Mouse (Mus musculus): ENCODE data around the gene Grasp. TPM values are rescaled to one million over a fixed set of nuclear protein-coding genes. Genes with fewer than 3 reads are reported as not detected.

Gene Grasp
- polyA plus RNA-seq, 1 experiment from 2014 or later, result 10.7 TPM

DNA sequence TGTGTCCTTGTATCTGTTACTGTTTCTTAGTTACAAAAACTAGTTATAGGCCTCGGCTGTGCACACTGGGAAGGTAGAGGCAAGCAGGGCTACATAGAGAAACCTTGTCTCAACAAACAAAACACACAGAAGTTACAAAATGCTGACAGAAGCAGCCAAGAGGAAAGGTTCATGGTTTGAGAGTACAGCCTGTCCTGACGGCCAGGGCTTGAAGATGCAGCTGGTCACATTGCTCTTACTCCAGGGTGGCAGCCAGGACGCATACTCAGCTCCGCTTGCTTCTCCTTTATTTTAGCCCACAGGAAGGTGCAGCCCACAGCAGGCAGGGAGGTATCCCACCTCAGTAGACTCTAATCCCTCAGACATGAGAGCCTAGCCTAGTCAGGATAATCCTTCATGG, 8.0 kb upstream of the Grasp start:
- H3K27me3 ChIP-seq, result no peaks in the 10 kb centered on the region
- H3K4me3 ChIP-seq, result no peak overlapping the region
- H3K27ac ChIP-seq, result no peak overlapping the region
- no peak for ATAC-seq (ENCODE audit: insufficient number of reproducible peaks, insufficient read depth, low FRiP score, low TSS enrichment)
- H3K36me3 ChIP-seq, result peaks cover 24% of the 10 kb centered on the region
- H3K4me1 ChIP-seq, result peaks cover 11% of the 10 kb centered on the region
- no peaks in the 10 kb centered on the region for H3K9me3 ChIP-seq
- H3K9ac ChIP-seq, result no peak overlapping the region
- H3K4me2 ChIP-seq (replicated peaks), result no peak overlapping the region
- 79% methylated on average over 4 of the region's 4 CpGs for WGBS

DNA sequence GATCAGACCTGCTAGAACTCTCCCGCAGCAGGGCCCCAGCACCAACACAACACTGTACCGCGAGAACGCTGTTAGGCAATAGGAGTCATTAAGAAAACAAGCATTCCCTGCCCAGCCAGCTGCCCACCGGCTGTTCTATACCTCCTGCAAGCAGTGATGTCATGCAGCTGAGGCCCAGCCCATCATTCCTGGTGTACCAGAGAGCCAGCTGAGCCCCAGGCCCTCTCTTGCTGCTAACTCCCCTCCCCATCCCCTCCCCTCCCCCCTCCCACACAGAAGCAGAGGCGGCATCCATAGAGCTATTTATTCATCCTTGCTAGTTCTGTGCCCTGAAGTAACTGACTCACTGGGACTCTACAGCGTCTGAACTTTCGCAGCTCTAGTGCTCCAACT, 3.1 kb upstream of the Grasp start:
- H3K27me3 ChIP-seq, result no peaks in the 10 kb centered on the region
- 3% methylated on average over 8 of the region's 8 CpGs for WGBS
- H3K9me3 ChIP-seq, result no peaks in the 10 kb centered on the region
- peak; percentile 61 for ATAC-seq (ENCODE audit: insufficient number of reproducible peaks, insufficient read depth, low FRiP score, low TSS enrichment)
- H3K4me3 ChIP-seq, result no peak overlapping the region; the same call in 1 of the 2 replicates
- peak overlapping the region; percentile 44 for H3K4me2 ChIP-seq (replicated peaks)
- peaks cover 40% of the 10 kb centered on the region for H3K4me1 ChIP-seq
- no peaks in the 10 kb centered on the region for H3K36me3 ChIP-seq
- peak overlapping the region; percentile 25; the same call in 1 of the 2 replicates for H3K9ac ChIP-seq
- peak overlapping the region; percentile 86 for H3K27ac ChIP-seq

DNA sequence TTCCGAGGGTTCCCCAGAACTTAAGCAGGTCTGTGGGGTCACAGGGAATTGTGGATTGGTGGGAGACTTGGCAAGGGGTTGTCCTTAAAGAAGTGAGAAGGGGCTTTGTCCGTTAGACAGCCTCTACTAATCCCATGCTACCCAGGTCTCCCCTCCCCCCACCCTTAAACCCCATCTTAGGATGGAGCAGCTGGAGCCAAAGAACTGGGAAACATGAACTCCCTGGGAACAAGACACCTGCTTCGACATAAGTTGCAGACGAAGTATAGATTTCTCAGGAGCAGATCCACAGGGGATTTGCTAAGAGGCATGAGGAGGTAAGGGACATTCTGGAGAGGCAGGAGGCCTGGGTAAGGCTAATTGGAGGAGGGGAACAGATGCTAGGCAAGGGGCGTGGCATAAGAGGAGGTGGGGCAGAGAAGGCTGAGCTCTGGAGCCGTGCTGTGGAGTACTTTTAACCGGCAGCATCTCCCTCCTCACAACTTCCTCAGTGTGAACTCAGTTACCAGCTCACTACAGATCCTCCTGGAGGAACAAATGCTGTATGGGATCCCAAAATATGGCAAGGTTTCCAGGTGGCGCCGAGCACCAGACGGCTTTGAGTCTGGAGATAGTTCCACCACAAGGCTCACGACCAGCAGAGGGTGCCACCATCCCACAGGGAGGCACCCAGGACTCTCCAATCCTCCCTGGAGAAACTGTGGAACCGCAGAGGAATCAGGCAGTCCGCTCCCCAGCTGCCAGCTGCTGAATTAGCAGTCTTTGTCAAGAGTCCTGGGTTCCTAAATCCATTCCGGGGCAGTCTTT, 2.5 kb upstream of the Grasp start:
- no peaks in the 10 kb centered on the region for H3K9me3 ChIP-seq
- no peaks in the 10 kb centered on the region for H3K27me3 ChIP-seq
- peak overlapping the region; percentile 14; the same call in 1 of the 2 replicates for H3K4me3 ChIP-seq
- 1% methylated on average over 14 of the region's 14 CpGs for WGBS
- peak; percentile 41; the same call in 1 of the 2 replicates for ATAC-seq (ENCODE audit: insufficient number of reproducible peaks, insufficient read depth, low FRiP score, low TSS enrichment)
- H3K4me2 ChIP-seq (replicated peaks), result peak overlapping the region; percentile 44
- H3K9ac ChIP-seq, result peak overlapping the region; percentile 15
- peak overlapping the region; percentile 86 for H3K27ac ChIP-seq
- no peaks in the 10 kb centered on the region for H3K36me3 ChIP-seq
- H3K4me1 ChIP-seq, result peaks cover 43% of the 10 kb centered on the region

DNA sequence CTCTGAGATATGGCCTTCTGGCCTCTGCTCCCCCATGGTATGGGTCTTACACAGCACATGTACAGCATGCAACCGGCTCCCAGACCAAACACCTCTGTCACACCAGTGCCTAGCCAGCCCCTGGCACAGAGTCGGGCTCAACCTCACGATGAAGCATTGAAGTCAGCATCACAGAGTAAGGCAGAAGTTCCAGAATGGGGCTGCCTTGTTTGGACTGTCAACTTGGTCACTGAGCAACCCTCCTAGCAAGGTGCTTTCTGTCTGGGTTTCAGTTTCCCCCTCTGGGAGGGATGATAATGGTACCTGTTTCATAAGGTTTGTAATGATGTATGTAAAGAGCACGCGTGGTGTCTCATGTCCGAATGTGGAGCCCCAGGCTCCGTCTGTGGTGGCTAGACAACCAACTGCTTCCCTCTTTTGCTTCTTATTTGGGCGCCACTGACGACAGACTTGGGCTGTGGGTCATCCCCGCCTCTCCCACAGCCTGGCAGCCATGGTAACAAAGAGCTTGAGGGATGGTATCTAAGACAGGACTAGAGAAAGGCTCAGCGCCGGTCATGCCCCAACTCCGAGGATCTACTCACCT, 998 bp upstream of the Grasp start:
- Histone ChIP-seq H3K9ac (no peak overlapping the region), H3K27me3 (no peaks in the 10 kb centered on the region), H3K36me3 (no peaks in the 10 kb centered on the region), H3K4me3 (peak overlapping the region; percentile 89; the same call in 1 of the 2 replicates), H3K4me1 (peaks cover 57% of the 10 kb centered on the region), H3K4me2 (replicated peaks) (peak overlapping the region; percentile 82), H3K9me3 (no peaks in the 10 kb centered on the region), H3K27ac (no peak overlapping the region)
- 45% methylated on average over 13 of the region's 13 CpGs for WGBS
- ATAC-seq (ENCODE audit: insufficient number of reproducible peaks, insufficient read depth, low FRiP score, low TSS enrichment), result no peak

DNA sequence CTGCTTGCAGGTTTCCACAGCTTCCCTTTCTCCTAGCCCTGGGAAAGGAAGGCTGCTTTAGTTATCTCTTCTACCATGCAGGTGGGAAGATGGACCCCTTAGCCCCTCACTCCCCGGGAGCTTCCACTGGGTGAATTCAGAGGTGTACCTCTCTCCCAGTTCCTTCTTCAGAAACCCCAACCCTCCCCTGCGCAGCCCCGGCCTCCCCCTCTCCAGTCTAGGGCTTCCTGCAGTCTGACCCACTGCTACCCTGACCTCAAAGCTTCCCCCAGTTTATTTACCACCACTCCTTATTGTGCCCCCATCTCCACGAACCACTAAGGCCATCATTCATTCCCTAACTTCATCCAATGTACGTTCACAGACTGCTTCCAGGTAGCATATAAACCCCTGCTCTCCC, 392 bp upstream of the Grasp start:
- peak overlapping the region; percentile 87 for H3K9ac ChIP-seq
- peaks cover 63% of the 10 kb centered on the region for H3K4me1 ChIP-seq
- no peaks in the 10 kb centered on the region for H3K9me3 ChIP-seq
- peak overlapping the region; percentile 82 for H3K4me2 ChIP-seq (replicated peaks)
- peak overlapping the region; percentile 89 for H3K4me3 ChIP-seq
- H3K36me3 ChIP-seq, result no peaks in the 10 kb centered on the region
- 6% methylated on average over 5 of the region's 5 CpGs for WGBS
- no peak overlapping the region for H3K27ac ChIP-seq
- ATAC-seq (ENCODE audit: insufficient number of reproducible peaks, insufficient read depth, low FRiP score, low TSS enrichment), result no peak
- H3K27me3 ChIP-seq, result no peaks in the 10 kb centered on the region

DNA sequence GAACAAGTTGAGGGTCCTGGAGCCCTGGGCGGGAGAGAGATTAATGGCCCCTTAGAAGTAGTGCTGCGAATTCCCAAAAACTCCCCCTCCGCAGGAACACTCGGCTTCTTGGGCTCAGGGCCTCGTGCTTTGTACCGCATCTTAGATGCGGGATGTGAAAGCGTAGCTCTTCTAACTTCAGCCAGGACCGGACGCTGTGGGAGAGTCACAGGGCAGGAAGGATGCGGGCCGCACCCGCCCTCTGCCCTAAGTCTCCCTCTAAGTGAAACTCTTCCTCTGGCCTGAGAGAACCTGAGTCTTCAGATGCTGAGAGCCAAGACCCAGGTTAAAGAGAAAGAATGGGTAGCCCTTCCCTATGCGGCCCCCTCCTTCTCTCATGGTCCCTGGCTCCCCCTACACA, 989 bp downstream of the Grasp start:
- H3K9me3 ChIP-seq, result no peaks in the 10 kb centered on the region
- H3K9ac ChIP-seq, result peak overlapping the region; percentile 87
- H3K27ac ChIP-seq, result peak overlapping the region; percentile 86
- peak overlapping the region; percentile 82 for H3K4me2 ChIP-seq (replicated peaks)
- peak overlapping the region; percentile 89 for H3K4me3 ChIP-seq
- H3K36me3 ChIP-seq, result peaks cover 12% of the 10 kb centered on the region
- H3K27me3 ChIP-seq, result no peaks in the 10 kb centered on the region
- no peak for ATAC-seq (ENCODE audit: insufficient number of reproducible peaks, insufficient read depth, low FRiP score, low TSS enrichment)
- WGBS, result 3% methylated on average over 14 of the region's 14 CpGs
- H3K4me1 ChIP-seq, result peaks cover 66% of the 10 kb centered on the region

DNA sequence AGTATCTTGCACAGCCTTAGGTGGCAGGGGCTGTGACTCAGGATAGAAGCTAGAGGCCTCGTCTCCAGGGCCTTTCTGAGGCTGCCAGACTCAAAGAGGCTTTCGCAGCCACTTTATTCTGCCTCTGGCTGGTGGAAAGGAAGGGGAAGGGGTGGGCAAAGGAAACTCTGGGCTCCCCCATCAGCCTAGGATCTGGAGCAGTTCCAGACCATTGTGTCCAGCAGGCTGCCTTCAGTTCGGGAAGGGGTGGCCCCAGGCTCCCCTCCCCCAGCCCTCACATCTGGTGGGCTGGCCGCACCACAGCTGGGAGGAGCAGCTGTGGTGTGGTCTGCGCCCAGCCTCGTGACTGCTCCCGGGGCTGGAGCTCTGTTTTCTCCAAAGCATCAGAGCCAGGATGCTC, 4.0 kb downstream of the Grasp start:
- Histone ChIP-seq H3K27me3 (no peaks in the 10 kb centered on the region), H3K9ac (peak overlapping the region; percentile 2; the same call in 1 of the 2 replicates), H3K27ac (peak overlapping the region; percentile 89), H3K4me3 (peak overlapping the region; percentile 4; the same call in 1 of the 2 replicates), H3K4me1 (peaks cover 49% of the 10 kb centered on the region), H3K4me2 (replicated peaks) (peak overlapping the region; percentile 25), H3K36me3 (peaks cover 37% of the 10 kb centered on the region), H3K9me3 (no peaks in the 10 kb centered on the region)
- 8% methylated on average over 7 of the region's 7 CpGs for WGBS
- ATAC-seq (ENCODE audit: insufficient number of reproducible peaks, insufficient read depth, low FRiP score, low TSS enrichment), result 0 out of 2 replicates have a peak, but pooled peaks have one; percentile 18

DNA sequence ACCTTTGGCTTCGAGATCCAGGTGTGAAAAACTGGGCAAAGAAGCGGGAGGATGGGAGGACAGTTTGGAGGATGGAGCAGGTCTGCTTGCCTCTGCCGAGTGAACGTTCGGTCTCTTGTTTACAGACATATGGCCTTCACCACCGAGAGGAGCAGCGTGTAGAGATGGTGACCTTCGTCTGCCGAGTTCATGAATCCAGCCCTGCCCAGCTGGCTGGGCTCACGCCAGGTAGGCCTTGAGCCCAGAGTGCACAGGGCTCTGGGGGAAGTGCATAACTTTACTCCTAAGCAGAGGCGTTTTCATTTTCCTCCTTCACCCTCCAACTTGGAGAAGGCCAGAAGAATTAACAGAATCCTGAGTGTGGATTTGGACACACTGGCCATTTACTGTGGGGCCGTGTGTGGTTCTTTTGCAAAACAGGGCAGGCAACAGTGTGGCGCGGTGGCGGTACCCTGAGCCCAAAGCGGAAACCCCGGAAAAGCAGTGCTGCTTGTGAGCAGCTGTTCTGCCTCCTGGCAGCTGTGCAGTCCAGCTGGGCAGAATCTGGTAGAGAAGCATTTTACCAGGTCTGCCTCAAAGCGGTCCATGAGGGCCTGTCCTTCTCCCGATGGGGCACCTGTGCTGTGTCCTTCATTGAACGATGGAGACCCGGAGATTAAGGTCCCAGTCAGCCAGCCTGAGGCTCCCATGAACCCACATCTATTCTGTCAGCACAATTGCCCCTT, 5.0 kb downstream of the Grasp start:
- Histone ChIP-seq H3K4me2 (replicated peaks) (no peak overlapping the region), H3K9me3 (no peaks in the 10 kb centered on the region), H3K27me3 (no peaks in the 10 kb centered on the region), H3K4me3 (no peak overlapping the region), H3K36me3 (peaks cover 37% of the 10 kb centered on the region), H3K27ac (0 out of 2 replicates have a peak overlapping the region, but pooled peaks have one; percentile 89), H3K9ac (no peak overlapping the region), H3K4me1 (peaks cover 43% of the 10 kb centered on the region)
- no peak for ATAC-seq (ENCODE audit: insufficient number of reproducible peaks, insufficient read depth, low FRiP score, low TSS enrichment)
- 89% methylated on average over 21 of the region's 21 CpGs for WGBS

DNA sequence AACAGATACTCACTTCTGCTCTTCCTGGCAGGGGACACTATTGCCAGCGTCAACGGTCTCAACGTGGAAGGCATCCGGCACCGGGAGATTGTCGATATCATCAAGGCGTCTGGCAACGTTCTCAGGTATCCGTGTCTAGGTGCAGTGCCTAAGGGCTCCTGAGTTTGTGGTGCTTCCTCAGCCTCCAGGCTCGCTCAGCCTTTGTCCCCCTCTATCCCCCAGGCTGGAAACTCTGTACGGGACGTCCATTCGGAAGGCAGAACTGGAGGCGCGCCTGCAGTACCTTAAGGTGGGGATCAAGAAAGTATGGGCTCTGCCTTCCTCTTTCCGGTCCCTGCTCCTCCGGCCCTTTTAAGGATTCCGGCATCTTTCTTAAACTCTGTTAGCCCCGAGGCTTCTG, 6.5 kb downstream of the Grasp start:
- no peak overlapping the region for H3K4me2 ChIP-seq (replicated peaks)
- H3K36me3 ChIP-seq, result peaks cover 37% of the 10 kb centered on the region
- no peak overlapping the region for H3K27ac ChIP-seq
- ATAC-seq (ENCODE audit: insufficient number of reproducible peaks, insufficient read depth, low FRiP score, low TSS enrichment), result no peak
- WGBS, result 95% methylated on average over 19 of the region's 19 CpGs
- H3K4me3 ChIP-seq, result no peak overlapping the region
- H3K4me1 ChIP-seq, result peaks cover 47% of the 10 kb centered on the region
- no peaks in the 10 kb centered on the region for H3K9me3 ChIP-seq
- no peak overlapping the region for H3K9ac ChIP-seq
- no peaks in the 10 kb centered on the region for H3K27me3 ChIP-seq

DNA sequence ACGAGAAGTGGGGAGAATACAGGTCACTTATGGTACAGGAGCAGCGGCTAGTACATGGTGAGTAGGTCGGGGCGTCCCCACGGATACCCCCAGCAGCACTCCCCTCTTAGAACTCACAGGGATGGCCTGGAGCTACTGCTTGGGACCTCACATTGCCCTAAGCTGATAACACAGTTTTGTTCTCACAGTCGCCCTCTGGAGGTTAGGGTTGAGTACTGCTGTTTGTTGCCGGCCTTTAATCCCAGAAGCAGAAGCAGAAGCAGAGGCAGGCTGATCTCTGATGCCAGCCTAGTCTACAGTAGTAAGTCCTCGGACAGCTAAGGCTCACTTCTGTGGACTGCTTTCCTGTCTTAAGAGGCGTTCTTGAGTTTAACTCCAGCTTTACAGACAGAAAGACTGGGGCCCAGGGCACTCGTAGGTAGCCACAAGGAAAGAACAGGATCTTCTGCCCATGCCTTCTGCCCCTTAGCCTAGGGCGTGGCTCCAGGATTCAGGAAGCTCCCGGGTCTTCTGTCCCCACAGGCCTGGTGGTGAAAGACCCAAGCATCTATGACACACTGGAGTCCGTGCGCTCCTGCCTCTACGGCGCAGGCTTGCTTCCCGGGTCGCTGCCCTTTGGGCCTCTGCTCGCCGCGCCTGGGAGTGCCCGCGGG, 7.1 kb downstream of the Grasp start:
- Histone ChIP-seq H3K9ac (no peak overlapping the region), H3K36me3 (peaks cover 37% of the 10 kb centered on the region), H3K4me2 (replicated peaks) (no peak overlapping the region), H3K27me3 (no peaks in the 10 kb centered on the region), H3K4me1 (peaks cover 48% of the 10 kb centered on the region), H3K27ac (no peak overlapping the region), H3K4me3 (no peak overlapping the region), H3K9me3 (no peaks in the 10 kb centered on the region)
- WGBS, result 75% methylated on average over 23 of the region's 23 CpGs
- ATAC-seq (ENCODE audit: insufficient number of reproducible peaks, insufficient read depth, low FRiP score, low TSS enrichment), result no peak

DNA sequence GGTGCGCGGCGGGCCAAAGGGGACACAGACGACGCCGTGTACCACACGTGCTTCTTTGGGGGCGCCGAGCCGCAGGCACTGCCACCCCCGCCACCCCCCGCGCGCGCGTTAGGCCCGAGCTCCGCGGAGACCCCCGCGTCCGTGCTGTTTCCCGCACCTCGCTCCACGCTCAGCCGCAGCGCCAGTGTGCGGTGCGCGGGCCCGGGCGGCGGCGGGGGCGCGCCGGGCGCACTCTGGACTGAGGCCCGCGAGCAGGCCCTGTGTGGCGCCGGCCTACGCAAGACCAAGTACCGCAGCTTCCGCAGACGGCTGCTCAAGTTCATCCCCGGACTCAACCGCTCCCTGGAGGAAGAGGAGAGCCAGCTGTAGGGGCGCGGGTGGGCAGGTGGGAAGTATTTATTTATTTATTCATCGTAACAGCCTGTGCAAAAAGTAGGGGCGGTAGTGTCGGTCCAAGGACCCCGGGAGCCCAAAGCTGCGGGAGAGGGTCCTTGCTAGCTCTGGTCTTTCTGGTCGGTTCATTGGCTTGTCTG, 7.7 kb downstream of the Grasp start:
- peaks cover 49% of the 10 kb centered on the region for H3K4me1 ChIP-seq
- 63% methylated on average over 56 of the region's 56 CpGs for WGBS
- peaks cover 37% of the 10 kb centered on the region for H3K36me3 ChIP-seq
- H3K9me3 ChIP-seq, result no peaks in the 10 kb centered on the region
- H3K27me3 ChIP-seq, result no peaks in the 10 kb centered on the region
- H3K27ac ChIP-seq, result no peak overlapping the region
- no peak overlapping the region for H3K4me2 ChIP-seq (replicated peaks)
- ATAC-seq (ENCODE audit: insufficient number of reproducible peaks, insufficient read depth, low FRiP score, low TSS enrichment), result no peak
- H3K4me3 ChIP-seq, result no peak overlapping the region
- H3K9ac ChIP-seq, result no peak overlapping the region
